Mouse (Mus musculus): ENCODE measurements around the gene Kcnmb2.

Gene Kcnmb2

DNA sequence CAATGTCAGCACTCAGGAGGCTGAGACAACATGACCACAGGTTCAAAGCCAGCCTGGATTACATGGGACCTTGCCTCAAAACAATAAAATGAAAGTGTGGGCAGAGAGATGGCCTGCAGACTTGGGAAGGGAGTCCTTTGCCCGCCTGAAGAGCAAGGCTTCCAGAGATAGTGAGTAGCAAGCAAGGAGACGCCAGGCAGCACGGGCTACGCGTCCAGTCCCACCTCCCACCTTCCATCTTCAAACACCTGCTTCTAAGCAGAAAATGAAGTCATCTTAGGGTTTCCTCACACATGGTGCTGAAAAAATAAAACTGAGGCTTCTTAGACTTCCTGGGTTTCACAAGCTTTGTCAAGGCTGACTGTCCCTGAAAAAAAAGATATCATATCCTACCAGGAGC is 109.3 kb downstream of the Kcnmb2 start:
- in situ Hi-C loops (cut with MboI; ENCODE audit: unreplicated experiment in 2 of 2), result no loop called here

DNA sequence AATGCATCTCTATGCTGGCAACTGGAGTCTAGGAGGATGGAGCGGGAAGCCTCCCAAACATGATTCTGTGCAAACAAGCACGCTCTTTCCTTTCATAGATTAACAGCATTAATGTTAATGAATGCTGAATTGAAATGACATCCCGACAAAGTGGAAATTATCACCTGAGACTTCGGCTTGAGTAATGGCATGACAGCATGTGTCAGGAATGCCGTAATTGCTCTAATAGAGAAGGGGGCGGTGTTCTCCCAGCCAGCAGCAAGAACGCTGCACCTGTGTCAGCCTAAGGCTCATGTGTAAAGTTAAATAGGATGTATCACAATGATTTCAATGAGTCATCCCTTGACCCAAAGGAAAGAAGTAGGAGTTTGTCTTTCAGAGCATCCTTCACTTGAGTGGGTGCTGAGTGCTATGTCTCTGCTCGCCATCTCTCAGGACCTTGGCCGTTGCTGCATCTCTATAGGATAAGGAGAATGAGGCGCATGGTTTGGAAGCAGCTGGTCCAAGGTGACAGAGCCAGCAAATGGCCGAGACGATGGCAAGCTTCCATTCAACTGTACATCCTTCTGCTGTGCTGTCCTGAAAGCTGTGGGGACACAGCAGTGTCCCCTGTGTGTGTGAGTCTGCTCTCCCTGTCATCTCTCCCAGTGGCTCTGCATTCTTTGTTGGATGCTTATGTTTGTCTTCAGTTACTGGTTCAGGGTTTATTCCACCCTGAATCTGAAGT is 110.1 kb downstream of the Kcnmb2 start:
- in situ Hi-C loops (cut with MboI; ENCODE audit: unreplicated experiment in 2 of 2), result no loop called here

DNA sequence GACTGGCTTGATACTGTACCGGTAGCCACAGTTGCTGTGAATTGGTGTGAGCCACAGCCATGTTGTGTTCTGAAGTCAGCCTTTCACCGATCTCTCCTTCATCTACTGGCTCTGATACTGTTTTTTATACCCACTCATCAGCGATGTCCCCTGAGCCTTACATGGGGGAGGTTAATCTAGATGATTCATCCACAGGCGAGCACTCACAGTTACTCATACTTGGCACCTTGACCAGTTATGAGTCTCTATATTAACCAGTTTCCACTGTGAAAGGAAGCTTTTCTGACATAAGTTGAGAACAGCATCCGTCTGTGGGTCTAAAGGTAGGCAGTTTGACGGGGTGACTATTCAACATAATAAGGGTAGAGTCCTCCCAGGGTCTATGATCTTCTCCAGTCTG is 118.7 kb downstream of the Kcnmb2 start:
- in situ Hi-C loops (cut with MboI; ENCODE audit: unreplicated experiment in 2 of 2), result no loop called here

DNA sequence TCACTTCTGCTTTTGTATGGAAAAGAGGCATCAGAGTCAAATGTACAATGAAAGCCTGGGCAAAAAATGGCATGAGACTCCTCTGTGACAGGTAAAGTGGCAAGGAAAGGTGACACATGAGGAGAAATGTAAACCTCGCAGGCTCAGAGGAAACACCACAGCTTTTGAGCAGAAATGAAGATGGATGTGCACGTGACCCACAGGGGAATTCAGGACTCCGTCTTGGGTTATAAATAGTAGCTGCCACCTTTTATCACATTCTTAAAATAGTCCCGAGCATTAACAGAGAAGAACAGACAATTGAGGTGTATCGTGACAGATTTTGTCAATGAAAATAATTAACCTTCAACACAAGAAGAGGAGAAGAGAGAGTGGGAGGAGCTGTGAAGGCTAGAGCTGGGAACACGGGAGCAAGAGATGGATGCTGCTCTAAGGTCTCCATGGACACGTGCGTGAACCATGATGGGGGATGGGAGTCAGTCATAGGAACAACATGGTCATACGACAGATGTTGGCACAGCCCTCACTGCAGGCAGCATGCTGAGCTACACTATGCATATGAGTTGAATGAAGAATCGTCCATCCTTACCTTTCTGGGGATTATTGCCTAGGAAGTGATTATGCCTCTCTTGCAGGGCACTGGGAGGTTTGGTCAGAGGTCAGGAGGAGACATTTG is 127.2 kb downstream of the Kcnmb2 start:
- in situ Hi-C loops (cut with MboI; ENCODE audit: unreplicated experiment in 2 of 2), result no loop called here

- in situ Hi-C loops (cut with MboI; ENCODE audit: unreplicated experiment in 2 of 2), result no loop called here
Measured at GRCm38 (mm10) chr3:32032381-32032780, 130.1 kb downstream of the Kcnmb2 start.

DNA sequence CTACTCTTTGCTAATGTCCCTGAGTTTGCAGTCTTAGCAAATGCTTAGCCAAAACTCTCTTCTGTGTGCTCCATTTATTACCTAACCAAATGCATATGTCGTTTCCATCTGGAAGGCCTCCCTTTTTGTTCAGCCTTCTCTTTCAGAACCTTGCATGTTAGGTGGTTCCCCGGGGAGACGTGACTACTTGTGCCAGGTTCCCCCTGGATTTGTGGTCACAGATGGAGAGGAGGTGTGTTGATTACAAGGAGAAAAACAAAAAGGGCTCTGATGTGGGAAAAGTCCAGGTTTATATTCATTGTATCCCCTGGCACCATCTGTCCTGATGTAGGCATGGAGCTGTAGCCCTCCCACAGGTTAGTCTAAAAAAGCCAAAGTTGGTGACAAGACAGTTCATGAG is 141.5 kb downstream of the Kcnmb2 start:
- in situ Hi-C loops (cut with MboI; ENCODE audit: unreplicated experiment in 2 of 2), result no loop called here

DNA sequence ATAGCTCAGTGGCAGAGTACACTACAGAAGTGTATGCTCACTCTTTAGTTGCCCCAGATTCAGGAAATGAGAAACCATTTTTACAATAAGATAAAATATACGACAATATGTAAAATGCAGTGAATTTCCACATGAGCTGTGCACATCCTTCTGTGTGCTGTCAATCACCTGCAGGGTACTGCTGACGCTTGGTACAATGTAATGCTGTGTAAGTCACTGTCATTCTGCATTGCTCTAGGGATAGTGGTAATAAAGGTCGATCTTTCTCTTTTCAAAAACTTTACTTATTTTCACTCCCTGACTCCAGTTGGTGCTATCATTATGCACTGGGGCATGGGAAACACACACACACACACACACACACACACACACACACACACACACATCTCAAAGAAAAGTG is 146.5 kb downstream of the Kcnmb2 start:
- in situ Hi-C loops (cut with MboI; ENCODE audit: unreplicated experiment in 2 of 2), result no loop called here

GRCm38 (mm10) chr3:32052596-32052995 is 150.3 kb downstream of the Kcnmb2 start:
- in situ Hi-C loops (cut with MboI; ENCODE audit: unreplicated experiment in 2 of 2), result no loop called here

DNA sequence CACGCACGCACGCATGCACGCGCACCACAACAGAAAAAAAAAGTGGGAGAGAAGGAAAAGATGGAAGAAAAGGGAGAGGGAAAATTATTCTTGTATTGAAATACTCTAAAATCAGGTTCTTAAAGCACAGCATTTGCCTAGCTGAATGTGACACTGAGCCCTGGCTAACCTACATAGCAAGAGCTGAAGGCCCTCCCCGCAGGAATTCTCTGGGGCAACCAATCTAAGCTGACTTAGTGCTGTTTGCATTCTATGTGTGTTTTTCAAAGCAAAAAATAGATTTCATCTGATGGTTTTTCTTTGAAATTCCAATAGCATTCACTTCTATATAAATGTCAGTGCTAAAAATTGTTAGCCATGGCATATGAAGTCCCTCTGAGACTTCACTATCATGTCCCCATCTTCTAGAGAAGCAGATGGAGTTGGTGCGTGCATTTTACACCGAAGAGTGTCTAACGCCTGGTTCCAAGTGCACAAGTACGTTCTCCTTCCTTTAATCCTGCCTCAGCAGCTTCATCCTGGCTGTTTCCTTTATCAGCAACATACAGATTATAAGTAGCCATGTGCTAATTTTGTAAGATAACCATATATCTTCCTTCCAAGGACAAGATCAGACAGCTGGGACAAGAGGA is 151.4 kb downstream of the Kcnmb2 start:
- in situ Hi-C loops (cut with MboI; ENCODE audit: unreplicated experiment in 2 of 2), result no loop called here

DNA sequence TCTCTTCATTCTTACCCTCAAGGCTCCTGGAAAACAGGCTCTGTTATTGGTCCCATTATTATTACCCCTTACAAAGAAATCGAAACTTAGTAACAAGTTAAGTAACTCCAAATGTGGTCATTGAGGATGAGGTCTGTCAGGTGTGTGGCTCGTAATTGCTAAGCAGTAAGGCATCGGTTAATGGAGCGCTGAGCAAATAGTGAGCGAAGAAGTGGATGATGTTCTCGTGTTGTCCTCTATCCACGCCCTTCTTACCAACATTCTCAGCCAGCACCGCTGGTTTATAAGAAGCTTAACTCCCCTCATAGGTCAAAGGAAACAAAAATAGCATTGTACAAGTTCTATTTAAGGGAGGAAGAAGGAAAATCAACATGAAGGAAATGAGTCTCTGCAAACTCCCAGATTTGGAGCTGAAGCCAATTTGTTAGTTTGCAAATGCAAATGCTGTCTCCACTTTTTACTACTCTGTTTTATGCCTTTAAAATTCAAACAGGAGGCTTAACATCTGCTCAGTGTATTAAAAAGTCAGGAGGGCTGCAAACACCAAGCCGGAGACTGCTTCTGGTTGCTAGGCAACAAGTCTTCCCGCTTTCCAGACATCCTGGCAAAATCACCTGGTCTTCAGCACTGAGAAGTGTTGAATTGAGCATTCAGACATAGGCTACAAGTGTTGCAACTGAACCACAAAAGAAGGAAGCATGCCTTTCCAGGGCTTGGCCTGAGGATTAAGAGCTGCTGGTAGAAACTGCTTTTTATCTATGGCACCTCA is 157.8 kb downstream of the Kcnmb2 start:
- in situ Hi-C loops (cut with MboI; ENCODE audit: unreplicated experiment in 2 of 2), result no loop called here

GRCm38 (mm10) chr3:32062685-32063084 is 160.4 kb downstream of the Kcnmb2 start:
- in situ Hi-C loops (cut with MboI; ENCODE audit: unreplicated experiment in 2 of 2), result no loop called here

- in situ Hi-C loops (cut with MboI; ENCODE audit: unreplicated experiment in 2 of 2), result no loop called here
Measured at GRCm38 (mm10) chr3:32063312-32063711, 161.0 kb downstream of the Kcnmb2 start.

DNA sequence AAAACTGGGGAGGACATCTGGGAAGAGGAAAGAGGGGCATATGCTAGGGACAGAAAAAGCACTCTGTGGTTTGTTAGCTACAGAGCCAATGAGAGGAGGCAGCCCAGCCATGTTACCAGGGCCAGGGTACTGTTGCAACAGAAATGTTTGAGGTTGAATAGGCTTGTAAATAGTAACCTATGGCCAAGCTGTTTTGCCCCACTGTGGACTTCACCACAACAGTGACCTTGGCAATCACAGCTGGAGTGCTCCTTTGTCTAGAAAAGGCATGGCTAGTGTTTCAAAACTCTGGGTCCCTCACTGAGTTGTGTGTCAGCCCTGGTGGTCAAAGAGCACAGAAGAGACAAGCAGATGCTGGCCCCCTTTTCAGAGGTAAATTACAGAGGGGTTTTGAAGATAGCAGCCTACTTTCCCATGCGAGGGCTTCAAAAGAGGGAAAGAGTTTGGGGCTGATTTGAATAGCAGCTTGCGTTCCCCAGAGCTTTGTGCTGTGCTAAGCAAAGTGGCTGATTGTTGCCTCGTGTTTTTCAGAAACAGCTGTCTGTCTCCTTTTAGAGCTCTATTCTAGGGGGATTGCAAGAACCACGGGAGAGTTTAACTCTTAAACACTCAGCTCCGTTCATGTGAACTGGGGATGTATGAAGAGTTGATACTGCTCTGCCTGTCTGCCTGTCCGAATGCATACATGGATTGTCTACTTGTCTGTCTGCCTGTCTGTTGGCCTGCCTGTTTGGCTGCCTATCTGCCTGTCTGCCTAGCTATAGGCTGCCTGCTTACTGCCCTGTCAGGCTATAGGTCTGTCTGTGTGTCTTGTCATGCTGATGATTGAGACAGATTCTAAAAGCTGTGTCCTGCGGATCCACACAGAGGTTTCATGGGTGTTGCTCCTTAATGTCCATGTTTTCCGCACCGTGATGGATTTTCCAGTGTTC is 165.0 kb downstream of the Kcnmb2 start:
- in situ Hi-C loops (cut with MboI; ENCODE audit: unreplicated experiment in 2 of 2), result no loop called here

DNA sequence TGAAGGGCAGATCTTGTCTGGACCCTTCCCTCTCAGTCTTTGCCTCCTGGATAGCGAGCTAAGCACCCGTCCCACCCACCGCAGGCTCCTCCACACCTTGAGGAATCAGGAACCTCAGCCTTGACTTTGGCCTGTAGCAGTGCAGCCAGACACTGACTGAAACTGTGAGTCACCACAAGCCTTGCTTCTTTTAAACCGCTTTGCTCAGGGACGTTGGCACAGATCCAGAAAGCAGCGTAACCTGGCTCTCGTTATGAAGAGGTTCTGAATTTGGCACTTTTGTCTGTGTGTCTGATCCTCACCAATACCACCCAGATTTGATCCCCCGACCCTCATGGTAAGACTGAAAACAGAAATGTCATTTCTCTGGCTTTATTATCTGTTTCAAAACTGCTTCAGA is 171.6 kb downstream of the Kcnmb2 start:
- in situ Hi-C loops (cut with MboI; ENCODE audit: unreplicated experiment in 2 of 2), result no loop called here

DNA sequence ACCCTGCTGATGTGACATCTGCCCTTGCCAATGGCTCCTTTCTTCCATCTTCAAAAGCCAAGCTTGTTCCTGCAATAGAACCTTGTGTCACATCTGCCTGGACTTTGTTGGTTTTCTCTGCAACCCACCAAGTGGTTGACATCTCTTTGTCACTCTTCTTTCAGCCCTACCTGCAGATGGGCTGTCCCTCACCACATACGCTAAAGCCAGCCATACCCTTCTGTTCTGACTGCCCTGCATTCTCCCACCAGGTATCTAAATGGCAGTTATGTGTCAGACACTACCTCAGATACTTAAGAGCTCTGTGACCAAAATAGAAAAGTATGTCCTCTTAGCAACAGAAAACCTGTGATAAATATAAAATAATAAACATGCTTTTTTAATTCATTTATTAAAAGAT is 186.5 kb downstream of the Kcnmb2 start:
- in situ Hi-C loops (cut with MboI; ENCODE audit: unreplicated experiment in 2 of 2), result no loop called here

- in situ Hi-C loops (cut with MboI; ENCODE audit: unreplicated experiment in 2 of 2), result no loop called here
Measured at GRCm38 (mm10) chr3:32101391-32101790, 199.1 kb downstream of the Kcnmb2 start.

DNA sequence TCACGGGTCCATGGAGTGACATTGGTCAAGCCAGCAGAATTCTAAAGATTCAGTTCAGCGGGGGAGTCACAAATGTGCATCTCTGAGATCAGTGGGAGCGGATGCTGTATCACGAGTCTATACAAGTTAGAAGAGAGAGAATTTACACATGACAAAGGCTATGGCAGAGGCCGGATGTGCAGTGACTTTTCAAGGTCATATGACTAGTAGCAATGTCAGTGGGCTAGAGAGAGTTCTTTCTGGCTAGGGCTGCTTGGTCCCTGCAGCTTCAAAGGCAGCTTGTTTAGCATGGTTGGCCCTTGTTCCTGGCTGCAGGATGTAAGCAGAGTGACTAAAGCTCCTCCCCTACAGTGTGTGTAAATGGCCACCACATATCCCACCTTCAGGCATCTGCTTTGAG is 217.5 kb downstream of the Kcnmb2 start:
- in situ Hi-C loops (cut with MboI; ENCODE audit: unreplicated experiment in 2 of 2), result no loop called here

DNA sequence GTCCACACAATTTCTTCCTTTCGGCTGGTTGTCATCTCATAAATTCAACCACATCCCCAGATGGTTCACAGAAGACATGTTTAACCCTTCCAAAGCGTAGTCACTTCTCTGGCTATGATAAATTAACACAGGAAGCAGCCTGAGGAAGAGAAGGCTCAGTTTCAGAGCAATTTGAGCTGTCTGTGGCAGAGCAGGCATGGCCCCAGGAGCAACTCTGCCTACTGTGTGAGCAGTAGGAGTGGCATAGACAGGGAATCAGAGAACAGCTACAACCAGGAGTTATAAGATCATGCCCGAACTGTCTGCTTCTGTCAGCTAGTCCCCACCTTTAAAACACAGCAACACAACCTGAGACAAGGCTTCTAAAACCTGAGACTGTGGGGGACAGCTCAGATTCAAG is 219.4 kb downstream of the Kcnmb2 start:
- in situ Hi-C loops (cut with MboI; ENCODE audit: unreplicated experiment in 2 of 2), result no loop called here

DNA sequence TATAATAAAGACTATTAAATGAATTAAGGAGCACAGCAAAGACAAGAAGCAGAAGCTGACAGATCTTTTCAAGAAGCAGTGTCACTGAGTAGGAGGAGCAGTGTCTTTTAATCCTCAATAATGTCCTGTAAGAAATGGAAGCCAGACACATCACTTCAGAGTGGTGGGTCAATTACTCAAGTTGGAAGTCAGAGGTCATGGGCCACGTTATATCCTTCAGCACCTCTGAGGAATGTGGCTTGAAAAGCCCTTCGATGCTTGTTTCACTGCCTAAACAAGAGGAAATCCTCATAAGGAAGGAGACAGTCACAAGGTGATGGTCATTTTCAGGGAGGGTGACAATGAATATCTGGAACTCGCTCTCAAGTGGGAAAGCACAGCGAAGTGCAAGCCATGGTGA is 223.1 kb downstream of the Kcnmb2 start:
- in situ Hi-C loops (cut with MboI; ENCODE audit: unreplicated experiment in 2 of 2), result no loop called here

GRCm38 (mm10) chr3:32128391-32128790 is 226.1 kb downstream of the Kcnmb2 start:
- in situ Hi-C loops (cut with MboI; ENCODE audit: unreplicated experiment in 2 of 2), result no loop called here

Data from v-Abl transformed pro-B cells (cell line).